Mouse (Mus musculus) ES-CJ7 (cell line): ENCODE data around the gene Tep1.

Source experiments
- DNase-seq: peaks from one replicate; pipeline ENCODE4 v3.0.0; 2011; ENCODE audit warnings: low read depth, low spot score

Tep1 gene

GRCm38 (mm10) chr14:50795965-50796364 lies 74.4 kb downstream of the Tep1 start:
- DNase-seq, result peak; percentile 38

GRCm38 (mm10) chr14:50795261-50795935 lies 75.0 kb downstream of the Tep1 start:
- DNase-seq, result peak; percentile 84

GRCm38 (mm10) chr14:50788157-50788556 lies 82.2 kb downstream of the Tep1 start:
- DNase-seq, result peak; percentile 51

GRCm38 (mm10) chr14:50785251-50785637 lies 85.1 kb downstream of the Tep1 start, which contains the start of gene Ttc5:
TSS of gene Ttc5 (minus strand) at chr14:50785519.
- DNase-seq, result peak; percentile 94

- no peak for DNase-seq
Observed at GRCm38 (mm10) chr14:50784391-50785250, 85.7 kb downstream of the Tep1 start.

GRCm38 (mm10) chr14:50782166-50782565 lies 88.2 kb downstream of the Tep1 start:
- DNase-seq, result peak; percentile 61
